Mouse (Mus musculus) T-helper 17 cell (primary cell): ENCODE results near the gene Gm16867.
"Not testable (repeated sequence)": the region's sequence is repeated elsewhere in the genome, so short reads cannot be mapped to it uniquely, and the experiment has no call there.

Experiments used
- in situ Hi-C, 2 experiments: fragments of 300-600 bp; cut with MboI, MseI; formaldehyde crosslinking; loops; 1 replicate in 1 of 2; 2 replicates in 1 of 2; pipeline ENCODE4 v1.15.1; 2025; ENCODE audit warnings: high pct_unique_total_duplicates in 2 of 2

Gene Gm16867

GRCm38 (mm10) chr14:69503174-69503573 is at the start of gene Gm16867:
Gm16867 (minus strand) TSS chr14:69503362.
- in situ Hi-C loops: loop anchor here in 1 of 2 experiments (25.0 kb wide), 1 partner anchor 541 kb away; no protein-coding TSS in a partner anchor

DNA sequence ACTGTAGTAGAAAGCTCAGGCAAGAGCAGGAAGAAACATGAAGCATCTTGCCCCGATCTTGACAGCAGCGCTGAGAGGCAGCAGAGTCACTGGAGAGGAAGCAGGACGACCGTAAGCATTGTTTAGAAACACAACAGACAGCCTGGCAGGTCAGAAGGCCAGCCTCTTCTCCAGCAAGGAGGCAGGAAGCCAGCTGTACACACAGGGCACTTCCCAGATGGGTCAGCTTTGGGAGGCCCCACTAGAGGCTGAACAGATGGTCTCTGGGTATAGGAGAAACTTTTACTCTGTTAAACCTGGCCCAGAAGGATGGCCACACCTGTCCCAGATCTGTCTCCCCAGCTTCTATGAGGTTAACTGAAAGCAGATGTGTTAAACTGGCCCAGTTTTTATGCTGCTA is 44.1 kb upstream of the Gm16867 start:
- in situ Hi-C loops: loop anchor here in 1 of 2 experiments (25.0 kb wide), 1 partner anchor 410 kb away; no protein-coding TSS in a partner anchor

- in situ Hi-C loops: loop anchor here in 1 of 2 experiments (25.0 kb wide), 1 partner anchor 408 kb away; no protein-coding TSS in a partner anchor
Observed at GRCm38 (mm10) chr14:69545052-69545451, 41.9 kb upstream of the Gm16867 start.

- in situ Hi-C loops: loop anchor here in 1 of 2 experiments (25.0 kb wide), 1 partner anchor 407 kb away; no protein-coding TSS in a partner anchor
Observed at GRCm38 (mm10) chr14:69544033-69544432, 40.9 kb upstream of the Gm16867 start.

DNA sequence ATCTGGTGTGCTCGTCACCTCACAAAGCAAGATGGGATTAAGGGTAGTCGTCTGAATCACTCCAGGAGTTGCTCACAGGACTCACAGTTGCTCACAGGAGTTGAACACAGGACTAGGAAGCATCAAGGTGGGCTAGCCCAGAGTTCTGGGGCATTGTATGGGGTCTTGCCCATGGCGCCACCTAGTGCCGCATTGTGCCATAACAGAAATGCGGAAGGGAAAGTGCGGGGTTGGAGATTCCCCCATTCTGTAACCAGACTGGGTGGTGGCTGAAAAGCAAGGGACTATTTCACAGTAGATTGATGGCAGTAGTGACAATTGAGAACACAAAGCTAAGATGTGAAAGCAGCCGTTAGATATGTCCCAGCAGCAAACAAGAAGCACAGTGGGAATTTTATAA is 39.5 kb upstream of the Gm16867 start:
- in situ Hi-C loops: loop anchor here in 1 of 2 experiments (25.0 kb wide), 1 partner anchor 405 kb away; no protein-coding TSS in a partner anchor

GRCm38 (mm10) chr14:69540113-69540512 is 37.0 kb upstream of the Gm16867 start:
- in situ Hi-C loops: loop anchor here in 1 of 2 experiments (25.0 kb wide), 1 partner anchor 403 kb away; no protein-coding TSS in a partner anchor

DNA sequence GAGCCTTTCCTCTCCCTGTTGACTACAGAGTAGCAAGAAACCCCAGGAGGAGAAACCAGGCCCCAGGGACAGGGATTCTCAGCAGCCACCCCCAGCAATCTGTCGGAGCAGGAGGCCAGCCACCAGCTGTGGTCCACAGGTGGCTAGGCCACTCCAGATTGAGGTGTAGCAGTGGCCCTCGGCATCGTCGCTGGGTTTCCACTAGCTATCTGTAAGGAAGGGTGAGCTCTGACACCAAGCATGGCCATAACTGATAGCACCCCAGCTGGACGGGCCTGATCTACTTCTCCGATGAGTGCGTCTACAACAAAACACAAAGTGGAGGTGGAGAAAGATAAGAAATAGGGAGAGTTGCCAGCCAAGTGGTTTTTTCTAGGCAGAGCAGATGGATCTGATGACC is 33.4 kb upstream of the Gm16867 start:
- in situ Hi-C loops: loop anchor here in 1 of 2 experiments (5.0 to 25.0 kb wide), 2 partner anchors 284 to 399 kb away; no protein-coding TSS in a partner anchor

- in situ Hi-C loops: loop anchor here in 1 of 2 experiments (25.0 kb wide), 1 partner anchor 389 kb away; no protein-coding TSS in a partner anchor
Observed at GRCm38 (mm10) chr14:69526202-69526601, 23.0 kb upstream of the Gm16867 start.

- in situ Hi-C loops: loop anchor here in 1 of 2 experiments (25.0 kb wide), 1 partner anchor 561 kb away; no protein-coding TSS in a partner anchor
Observed at GRCm38 (mm10) chr14:69523001-69523400, 19.8 kb upstream of the Gm16867 start.

- in situ Hi-C loops: loop anchor here in 1 of 2 experiments (25.0 kb wide), 1 partner anchor 559 kb away; no protein-coding TSS in a partner anchor
Observed at GRCm38 (mm10) chr14:69520810-69521209, 17.6 kb upstream of the Gm16867 start.

DNA sequence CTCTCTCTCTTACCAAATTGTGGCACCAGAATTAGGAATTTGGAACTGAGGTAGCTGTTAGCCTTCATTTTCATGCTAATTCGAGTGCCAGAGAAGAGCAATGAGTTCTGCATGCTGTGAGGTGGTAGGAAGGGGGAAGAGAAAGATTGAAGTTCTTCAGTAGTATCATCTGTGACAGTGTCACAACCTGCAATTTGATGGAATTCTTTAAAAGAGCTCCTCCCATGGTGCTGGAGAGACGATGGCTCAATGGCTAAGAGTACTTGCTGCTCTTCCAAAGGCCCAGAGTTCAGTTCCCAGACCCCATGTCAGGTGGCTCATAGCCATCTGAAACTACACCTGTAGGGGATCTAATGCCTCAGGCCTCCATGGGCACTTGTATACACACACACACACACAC is 9.3 kb upstream of the Gm16867 start, which contains the start of gene Gm27179:
Gm27179 (minus strand) TSS at position 101 of the 400 bp plus-strand sequence.
- in situ Hi-C loops: loop anchor here in 1 of 2 experiments (25.0 kb wide), 1 partner anchor 550 kb away; no protein-coding TSS in a partner anchor

- in situ Hi-C loops: loop anchor here in 1 of 2 experiments (25.0 kb wide), 1 partner anchor 545 kb away; no protein-coding TSS in a partner anchor
Observed at GRCm38 (mm10) chr14:69507000-69507399, 3.8 kb upstream of the Gm16867 start.

GRCm38 (mm10) chr14:69502440-69503150 is 567 bp downstream of the Gm16867 start:
- in situ Hi-C loops: loop anchor here in 1 of 2 experiments (25.0 kb wide), 1 partner anchor 540 kb away; no protein-coding TSS in a partner anchor

GRCm38 (mm10) chr14:69496259-69496658 is 6.9 kb downstream of the Gm16867 start:
- in situ Hi-C loops: not testable (repeated sequence)

GRCm38 (mm10) chr14:69494946-69495345 is 8.2 kb downstream of the Gm16867 start:
- in situ Hi-C loops: not testable (repeated sequence)

DNA sequence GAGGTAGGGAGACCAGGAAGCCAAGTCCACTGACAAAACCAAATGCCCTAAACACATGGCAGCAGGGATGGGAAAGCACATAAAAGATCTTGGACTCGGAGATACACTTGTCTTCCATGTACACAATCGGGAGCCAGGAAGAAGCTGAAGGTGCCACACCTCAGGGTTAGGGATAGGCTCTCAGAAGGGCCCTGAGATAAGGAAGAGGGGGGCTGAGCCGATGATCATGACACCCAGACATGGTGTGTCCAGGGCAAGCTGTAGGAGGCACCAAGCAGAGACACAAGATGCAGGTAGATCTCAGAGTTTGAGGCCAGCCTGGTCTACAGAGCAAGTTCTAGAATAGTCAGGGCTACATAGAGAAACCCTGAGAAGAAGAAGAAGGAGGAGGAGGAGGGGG is 8.6 kb downstream of the Gm16867 start:
- in situ Hi-C loops: not testable (repeated sequence)

DNA sequence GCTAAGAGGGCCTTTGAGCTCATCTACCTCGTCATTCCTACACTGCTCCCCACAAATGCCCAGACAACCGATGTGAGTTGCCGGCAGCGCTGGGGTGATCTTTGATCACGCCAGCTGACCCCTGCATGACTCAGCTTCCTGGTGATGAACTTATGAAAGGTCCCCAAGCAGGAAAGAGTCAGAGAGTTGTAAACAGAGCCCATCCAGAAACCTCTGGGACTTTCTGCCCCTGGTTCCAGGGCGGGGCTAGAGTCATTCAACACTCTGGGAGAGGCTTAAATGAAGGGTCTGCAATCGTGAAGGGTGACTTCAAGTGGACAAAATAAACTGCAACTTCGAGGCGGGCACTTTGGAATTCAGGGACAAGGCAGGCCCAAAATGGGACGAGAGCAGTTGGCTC is 15.2 kb downstream of the Gm16867 start:
- in situ Hi-C loops: not testable (repeated sequence)

GRCm38 (mm10) chr14:69485466-69486135 is 17.6 kb downstream of the Gm16867 start:
- in situ Hi-C loops: not testable (repeated sequence)

GRCm38 (mm10) chr14:69473941-69474646 is 29.1 kb downstream of the Gm16867 start:
- in situ Hi-C loops: loop anchor here (5.0 kb wide), 2 partner anchors 218 to 222 kb away; no protein-coding TSS in a partner anchor

- in situ Hi-C loops: loop anchor here (5.0 kb wide), 2 partner anchors 219 to 221 kb away; no protein-coding TSS in a partner anchor
Observed at GRCm38 (mm10) chr14:69473322-69473721, 29.8 kb downstream of the Gm16867 start.
